ENCODE assay signal across 9 mouse cellular contexts in the genomic region with DNA sequence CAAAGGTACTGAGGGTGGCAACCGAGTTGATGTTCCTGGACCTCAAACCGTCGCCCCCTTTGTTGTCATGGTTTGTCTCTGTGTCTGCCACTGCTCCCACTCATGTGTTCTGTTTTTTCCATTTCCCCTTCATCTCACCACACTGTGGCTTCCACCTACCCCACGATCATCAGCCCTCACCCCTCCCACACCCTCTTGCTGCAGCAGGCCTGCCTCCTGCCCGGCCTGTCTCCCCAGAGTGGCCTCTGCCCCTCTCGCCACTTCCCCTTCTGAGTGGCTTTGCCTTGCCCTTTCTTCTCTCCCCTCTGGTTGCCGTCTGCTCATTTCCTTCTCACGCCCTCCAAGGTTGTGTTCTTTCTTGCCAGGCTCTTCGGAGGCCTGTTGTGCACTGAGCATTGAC.
A peak's percentile ranks its signal among the peaks of the same experiment; 100 is the strongest.
DNase-seq lines count a peak whose midpoint lies in the region; ATAC-seq and TF ChIP-seq lines count a peak whose summit lies in the region.
"Had no signal": no experiment of that assay in that cellular context is flagged by ENCODE, and none has a peak within 500 bp of the region (broad histone marks: within the 10 kb centered on the region; RNA-seq: fewer than 3 reads in every experiment).

No protein-coding gene starts in this region.

- H3K4me1 ChIP-seq in liver, embryonic 15.5 days (replicated peaks): peaks cover 14% of the 10 kb centered on the region; the same call in 1 of the 2 replicates
- peaks cover 8% of the 10 kb centered on the region; the same call in 1 of the 2 replicates for H3K4me1 ChIP-seq in hindbrain, postnatal 0 days (ENCODE audit: insufficient read depth, low read length)

- no peak overlapping the region for H3K4me3 ChIP-seq in liver, embryonic 15.5 days (replicated peaks)
- no peak overlapping the region for H3K4me3 ChIP-seq in hindbrain, postnatal 0 days (ENCODE audit: low read length)
- H3K4me3 ChIP-seq: midbrain, embryonic 12.5 days had no signal

- WGBS in liver, embryonic 15.5 days (ENCODE audit: insufficient replicate concordance): 24% methylated on average over 9 of the region's 9 CpGs
- WGBS in hindbrain, postnatal 0 days: 72% methylated on average over 9 of the region's 9 CpGs

- TF ChIP-seq CTCF in hindbrain, postnatal 0 days (IDR thresholded peaks at IDR 0.05; ENCODE audit: low read depth): no peak

- H3K4me2 ChIP-seq in liver, embryonic 15.5 days: no peak overlapping the region
- no peak overlapping the region for H3K4me2 ChIP-seq in hindbrain, postnatal 0 days (ENCODE audit: low read depth, low read length)
- H3K4me2 ChIP-seq: midbrain, embryonic 12.5 days had no signal

- 0 out of 2 replicates have a peak overlapping the region, but pooled peaks have one; percentile 33 for H3K27ac ChIP-seq in liver, embryonic 15.5 days (replicated peaks)
- H3K27ac ChIP-seq in hindbrain, postnatal 0 days: no peak overlapping the region
- H3K27ac ChIP-seq: midbrain, embryonic 12.5 days had no signal

- no peaks in the 10 kb centered on the region for H3K36me3 ChIP-seq in liver, embryonic 15.5 days (replicated peaks)
- no peaks in the 10 kb centered on the region for H3K36me3 ChIP-seq in hindbrain, postnatal 0 days (ENCODE audit: insufficient read depth, low read length)
- H3K36me3 ChIP-seq: midbrain, embryonic 12.5 days had no signal

- peak; percentile 86 for DNase-seq in layer of hippocampus, adult 9-11 months
- no peak for DNase-seq in layer of hippocampus, postnatal 10 days (ENCODE audit: low spot score in 2 of 2)
- peak; percentile 14 for DNase-seq in gastrocnemius, postnatal 25 days
- DNase-seq in spleen, adult 12 weeks (ENCODE audit: low spot score): peak; percentile 11
- no peak for DNase-seq in hindbrain, postnatal 0 days (ENCODE audit: low spot score)

- ATAC-seq in liver, embryonic 15.5 days (ENCODE audit: insufficient read depth): peak; percentile 28; the same call in 1 of the 2 replicates
- no peak for ATAC-seq in frontal cortex, adult (ENCODE audit: low TSS enrichment)
- no peak for ATAC-seq in hindbrain, postnatal 0 days
- no peak for ATAC-seq in erythroid progenitor cell, adult 5-6 weeks (replicated peaks; ENCODE audit: low FRiP score, poor library complexity, severe bottlenecking)

- H3K27me3 ChIP-seq in liver, embryonic 15.5 days: no peaks in the 10 kb centered on the region
- H3K27me3 ChIP-seq in hindbrain, postnatal 0 days (ENCODE audit: insufficient read depth, low read length): no peaks in the 10 kb centered on the region
- H3K27me3 ChIP-seq: midbrain, embryonic 12.5 days had no signal

- no peaks in the 10 kb centered on the region for H3K9me3 ChIP-seq in liver, embryonic 15.5 days (replicated peaks)
- no peaks in the 10 kb centered on the region for H3K9me3 ChIP-seq in hindbrain, postnatal 0 days (ENCODE audit: low read length)
- H3K9me3 ChIP-seq: midbrain, embryonic 12.5 days had no signal

- no peak overlapping the region for H3K9ac ChIP-seq in liver, embryonic 15.5 days
- H3K9ac ChIP-seq in hindbrain, postnatal 0 days (replicated peaks; ENCODE audit: low read length): no peak overlapping the region
- H3K9ac ChIP-seq: midbrain, embryonic 12.5 days had no signal

Comparison
In these comparisons a context has a peak if more than half of its experiments do, and no peak if none do; other contexts are left out.
1. DNase-seq: peak in layer of hippocampus, adult 9-11 months (single experiment), gastrocnemius, postnatal 25 days (single experiment) and spleen, adult 12 weeks (single experiment); none in layer of hippocampus, postnatal 10 days (0 of 2) and hindbrain, postnatal 0 days (single experiment).